Mouse (Mus musculus): Measurements from ENCODE around the gene AI854703.

DNA sequence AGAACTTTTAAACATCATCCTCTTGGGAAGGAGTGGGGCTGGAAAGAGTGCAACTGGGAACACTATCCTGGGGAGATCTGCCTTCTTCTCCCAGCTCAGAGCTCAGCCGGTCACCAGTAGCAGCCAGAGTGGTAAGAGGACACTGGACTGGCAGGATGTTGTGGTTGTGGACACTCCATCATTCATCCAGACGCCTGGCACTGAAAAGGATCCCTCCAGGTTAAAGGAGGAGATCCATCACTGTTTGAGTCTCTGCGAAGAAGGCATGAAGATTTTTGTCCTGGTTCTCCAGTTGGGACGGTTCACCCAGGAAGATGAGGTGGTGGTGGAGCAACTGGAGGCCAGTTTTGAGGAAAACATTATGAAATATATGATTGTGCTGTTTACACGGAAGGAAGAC, 32.2 kb downstream of the AI854703 start:
- TF ChIP-seq POLR2A (IDR thresholded peaks at IDR 0.05; ENCODE audit: borderline replicate concordance, extremely low read depth, insufficient read depth, insufficient read length, poor library complexity, severe bottlenecking) (no peak), CTCF (IDR thresholded peaks at IDR 0.05; ENCODE audit: borderline replicate concordance, extremely low read depth, insufficient read depth, insufficient read length) (no peak)
